Mouse (Mus musculus) c-Kit-negative CD71-positive TER-119-positive erythroid progenitor cells, embryonic 14.5 days (primary cell): Measurements from ENCODE around the gene 4931423N10Rik.
"Not testable (repeated sequence)": the region's sequence is repeated elsewhere in the genome, so short reads cannot be mapped to it uniquely, and the experiment has no call there.

Experiments
- DNase-seq: peaks from one replicate; pipeline ENCODE4 v3.0.0-alpha.2; 2013; ENCODE audit warnings: low read depth, low spot score

4931423N10Rik gene

GRCm38 (mm10) chr2:23207070-23207526 is at the start of gene 4931423N10Rik:
4931423N10Rik (plus strand) TSS chr2:23207476.
- DNase-seq, result no peak

GRCm38 (mm10) chr2:23172305-23172704 is 35.0 kb upstream of the 4931423N10Rik start:
- DNase-seq, result no peak

- DNase-seq, result no peak
Observed at GRCm38 (mm10) chr2:23194366-23194765, 12.9 kb upstream of the 4931423N10Rik start.

GRCm38 (mm10) chr2:23201034-23201433 is 6.2 kb upstream of the 4931423N10Rik start:
- DNase-seq, result no peak

- DNase-seq, result no peak
Observed at GRCm38 (mm10) chr2:23202900-23203670, 4.2 kb upstream of the 4931423N10Rik start.

- no peak for DNase-seq
Observed at GRCm38 (mm10) chr2:23213661-23214060, 6.4 kb downstream of the 4931423N10Rik start.

- DNase-seq, result no peak
Observed at GRCm38 (mm10) chr2:23225199-23225598, 17.9 kb downstream of the 4931423N10Rik start.

GRCm38 (mm10) chr2:23228463-23228862 is 21.2 kb downstream of the 4931423N10Rik start:
- no peak for DNase-seq

GRCm38 (mm10) chr2:23234065-23234773 is 26.9 kb downstream of the 4931423N10Rik start:
- no peak for DNase-seq

- DNase-seq, result not testable (repeated sequence)
Observed at GRCm38 (mm10) chr2:23290991-23291390, 83.7 kb downstream of the 4931423N10Rik start.

- no peak for DNase-seq
Observed at GRCm38 (mm10) chr2:23314869-23315268, 107.6 kb downstream of the 4931423N10Rik start.
